Mouse (Mus musculus): ENCODE measurements around the gene Zcchc14. TPM values are rescaled to one million over a fixed set of nuclear protein-coding genes. Genes with fewer than 3 reads are reported as not detected.

Zcchc14 gene
- polyA plus RNA-seq, 1 experiment from 2014 or later, result 7.9 TPM

- H3K36me3 ChIP-seq (ENCODE audit: control insufficient read depth, insufficient read depth), result peaks cover 14% of the 10 kb centered on the region; the same call in 1 of the 2 replicates
- no peaks in the 10 kb centered on the region for H3K27me3 ChIP-seq (ENCODE audit: control insufficient read depth, insufficient read depth, low read length)
- H3K27ac ChIP-seq (ENCODE audit: low read length), result peak within 1 kb of the TSS; percentile 78
- H3K9ac ChIP-seq (ENCODE audit: low read length), result peak within 1 kb of the TSS; percentile 92
- peaks cover 24% of the 10 kb centered on the region for H3K4me1 ChIP-seq (ENCODE audit: control insufficient read depth, insufficient read depth, low read length)
- peak within 1 kb of the TSS; percentile 93 for H3K4me2 ChIP-seq (ENCODE audit: low read depth, low read length)
- H3K4me3 ChIP-seq (ENCODE audit: low read length), result peak within 1 kb of the TSS; percentile 93
- peak; percentile 87 for ATAC-seq (replicated peaks; ENCODE audit: extremely low read depth, insufficient read depth, low FRiP score)
- no peaks in the 10 kb centered on the region for H3K9me3 ChIP-seq (replicated peaks; ENCODE audit: control insufficient read depth, low read length)
- WGBS, result under 1% methylated on average over 91 of the region's 94 CpGs
Measured at GRCm38 (mm10) chr8:121590203-121591177, 62.2 kb downstream of the Zcchc14 start, which contains the start of gene Map1lc3b. Gene Map1lc3b (plus strand): TSS chr8:121590361.

GRCm38 (mm10) chr8:121589205-121589726, 63.4 kb downstream of the Zcchc14 start:
- Histone ChIP-seq H3K9me3 (replicated peaks; ENCODE audit: control insufficient read depth, low read length) (no peaks in the 10 kb centered on the region), H3K4me1 (ENCODE audit: control insufficient read depth, insufficient read depth, low read length) (peaks cover 28% of the 10 kb centered on the region), H3K9ac (ENCODE audit: low read length) (no peak overlapping the region), H3K4me3 (ENCODE audit: low read length) (no peak overlapping the region), H3K27me3 (ENCODE audit: control insufficient read depth, insufficient read depth, low read length) (no peaks in the 10 kb centered on the region), H3K4me2 (ENCODE audit: low read depth, low read length) (no peak overlapping the region), H3K36me3 (ENCODE audit: control insufficient read depth, insufficient read depth) (0 out of 2 replicates have a peak, but pooled peaks cover 4% of the 10 kb centered on the region), H3K27ac (ENCODE audit: low read length) (no peak overlapping the region)
- no peak for ATAC-seq (replicated peaks; ENCODE audit: extremely low read depth, insufficient read depth, low FRiP score)
- 37% methylated on average over 2 of the region's 2 CpGs for WGBS

- ATAC-seq (replicated peaks; ENCODE audit: extremely low read depth, insufficient read depth, low FRiP score), result no peak
- Histone ChIP-seq H3K36me3 (ENCODE audit: control insufficient read depth, insufficient read depth) (0 out of 2 replicates have a peak, but pooled peaks cover 4% of the 10 kb centered on the region), H3K27ac (ENCODE audit: low read length) (no peak overlapping the region), H3K4me3 (ENCODE audit: low read length) (no peak overlapping the region), H3K9me3 (replicated peaks; ENCODE audit: control insufficient read depth, low read length) (no peaks in the 10 kb centered on the region), H3K4me1 (ENCODE audit: control insufficient read depth, insufficient read depth, low read length) (peaks cover 28% of the 10 kb centered on the region), H3K4me2 (ENCODE audit: low read depth, low read length) (no peak overlapping the region), H3K9ac (ENCODE audit: low read length) (no peak overlapping the region), H3K27me3 (ENCODE audit: control insufficient read depth, insufficient read depth, low read length) (no peaks in the 10 kb centered on the region)
- WGBS, result 71% methylated on average over 4 of the region's 4 CpGs
Measured at GRCm38 (mm10) chr8:121588750-121589149, 64.0 kb downstream of the Zcchc14 start.

- Histone ChIP-seq H3K4me1 (ENCODE audit: control insufficient read depth, insufficient read depth, low read length) (peaks cover 12% of the 10 kb centered on the region), H3K27me3 (ENCODE audit: control insufficient read depth, insufficient read depth, low read length) (no peaks in the 10 kb centered on the region), H3K4me2 (ENCODE audit: low read depth, low read length) (peak overlapping the region; percentile 84), H3K27ac (ENCODE audit: low read length) (peak overlapping the region; percentile 67; the same call in 1 of the 2 replicates), H3K4me3 (ENCODE audit: low read length) (peak overlapping the region; percentile 86), H3K9ac (ENCODE audit: low read length) (peak overlapping the region; percentile 87), H3K36me3 (ENCODE audit: control insufficient read depth, insufficient read depth) (no peaks in the 10 kb centered on the region), H3K9me3 (replicated peaks; ENCODE audit: control insufficient read depth, low read length) (no peaks in the 10 kb centered on the region)
- ATAC-seq (replicated peaks; ENCODE audit: extremely low read depth, insufficient read depth, low FRiP score), result peak; percentile 93
- under 1% methylated on average over 47 of the region's 47 CpGs for WGBS
Measured at GRCm38 (mm10) chr8:121585159-121585825, 67.4 kb downstream of the Zcchc14 start.

GRCm38 (mm10) chr8:121584730-121585129, 68.0 kb downstream of the Zcchc14 start:
- Histone ChIP-seq H3K36me3 (ENCODE audit: control insufficient read depth, insufficient read depth) (no peaks in the 10 kb centered on the region), H3K9me3 (replicated peaks; ENCODE audit: control insufficient read depth, low read length) (no peaks in the 10 kb centered on the region), H3K27ac (ENCODE audit: low read length) (no peak overlapping the region), H3K4me2 (ENCODE audit: low read depth, low read length) (peak overlapping the region; percentile 84), H3K4me1 (ENCODE audit: control insufficient read depth, insufficient read depth, low read length) (peaks cover 9% of the 10 kb centered on the region), H3K4me3 (ENCODE audit: low read length) (peak overlapping the region; percentile 86), H3K27me3 (ENCODE audit: control insufficient read depth, insufficient read depth, low read length) (no peaks in the 10 kb centered on the region), H3K9ac (ENCODE audit: low read length) (peak overlapping the region; percentile 87)
- WGBS, result 35% methylated on average over 13 of the region's 13 CpGs
- ATAC-seq (replicated peaks; ENCODE audit: extremely low read depth, insufficient read depth, low FRiP score), result no peak

GRCm38 (mm10) chr8:121583653-121584052, 69.0 kb downstream of the Zcchc14 start:
- 38% methylated on average over 8 of the region's 8 CpGs for WGBS
- no peak for ATAC-seq (replicated peaks; ENCODE audit: extremely low read depth, insufficient read depth, low FRiP score)
- H3K27ac ChIP-seq (ENCODE audit: low read length), result no peak overlapping the region
- H3K9ac ChIP-seq (ENCODE audit: low read length), result no peak overlapping the region
- H3K36me3 ChIP-seq (ENCODE audit: control insufficient read depth, insufficient read depth), result no peaks in the 10 kb centered on the region
- no peak overlapping the region for H3K4me2 ChIP-seq (ENCODE audit: low read depth, low read length)
- no peaks in the 10 kb centered on the region for H3K9me3 ChIP-seq (replicated peaks; ENCODE audit: control insufficient read depth, low read length)
- H3K4me1 ChIP-seq (ENCODE audit: control insufficient read depth, insufficient read depth, low read length), result peaks cover 7% of the 10 kb centered on the region
- no peaks in the 10 kb centered on the region for H3K27me3 ChIP-seq (ENCODE audit: control insufficient read depth, insufficient read depth, low read length)
- no peak overlapping the region for H3K4me3 ChIP-seq (ENCODE audit: low read length)

- H3K9me3 ChIP-seq (replicated peaks; ENCODE audit: control insufficient read depth, low read length), result no peaks in the 10 kb centered on the region
- no peaks in the 10 kb centered on the region for H3K36me3 ChIP-seq (ENCODE audit: control insufficient read depth, insufficient read depth)
- no peak overlapping the region for H3K27ac ChIP-seq (ENCODE audit: low read length)
- no peaks in the 10 kb centered on the region for H3K27me3 ChIP-seq (ENCODE audit: control insufficient read depth, insufficient read depth, low read length)
- no peak overlapping the region for H3K4me3 ChIP-seq (ENCODE audit: low read length)
- peaks cover 16% of the 10 kb centered on the region for H3K4me1 ChIP-seq (ENCODE audit: control insufficient read depth, insufficient read depth, low read length)
- H3K9ac ChIP-seq (ENCODE audit: low read length), result no peak overlapping the region
- WGBS, result 36% methylated on average over 9 of the region's 9 CpGs
- no peak overlapping the region for H3K4me2 ChIP-seq (ENCODE audit: low read depth, low read length)
- no peak for ATAC-seq (replicated peaks; ENCODE audit: extremely low read depth, insufficient read depth, low FRiP score)
Measured at GRCm38 (mm10) chr8:121580465-121580864, 72.2 kb downstream of the Zcchc14 start.

GRCm38 (mm10) chr8:121578676-121579451, 73.8 kb downstream of the Zcchc14 start, which contains the start of gene Fbxo31:
Gene Fbxo31 (minus strand): TSS chr8:121578806.
- peaks cover 12% of the 10 kb centered on the region for H3K4me1 ChIP-seq (ENCODE audit: control insufficient read depth, insufficient read depth, low read length)
- peak within 1 kb of the TSS; percentile 93 for H3K4me3 ChIP-seq (ENCODE audit: low read length)
- no peaks in the 10 kb centered on the region for H3K36me3 ChIP-seq (ENCODE audit: control insufficient read depth, insufficient read depth)
- peak within 1 kb of the TSS; percentile 94 for H3K4me2 ChIP-seq (ENCODE audit: low read depth, low read length)
- peak; percentile 91 for ATAC-seq (replicated peaks; ENCODE audit: extremely low read depth, insufficient read depth, low FRiP score)
- WGBS, result 1% methylated on average over 55 of the region's 63 CpGs
- peak within 1 kb of the TSS; percentile 94 for H3K9ac ChIP-seq (ENCODE audit: low read length)
- H3K27ac ChIP-seq (ENCODE audit: low read length), result peak within 1 kb of the TSS; percentile 50
- no peaks in the 10 kb centered on the region for H3K9me3 ChIP-seq (replicated peaks; ENCODE audit: control insufficient read depth, low read length)
- H3K27me3 ChIP-seq (ENCODE audit: control insufficient read depth, insufficient read depth, low read length), result no peaks in the 10 kb centered on the region

Measured in heart, embryonic 16.5 days (tissue).